Mouse (Mus musculus) T-cell, adult 2 months (primary cell): ENCODE results near the gene Cd83.

Experiments
- DNase-seq: peaks from one replicate; pipeline ENCODE4 v3.0.0; 2022; ENCODE audit warnings: low spot score

Gene Cd83

GRCm38 (mm10) chr13:43784725-43785711 lies at the start of gene Cd83:
Gene Cd83, plus strand, starts transcription at chr13:43784775.
- peak; percentile 58 for DNase-seq

DNA sequence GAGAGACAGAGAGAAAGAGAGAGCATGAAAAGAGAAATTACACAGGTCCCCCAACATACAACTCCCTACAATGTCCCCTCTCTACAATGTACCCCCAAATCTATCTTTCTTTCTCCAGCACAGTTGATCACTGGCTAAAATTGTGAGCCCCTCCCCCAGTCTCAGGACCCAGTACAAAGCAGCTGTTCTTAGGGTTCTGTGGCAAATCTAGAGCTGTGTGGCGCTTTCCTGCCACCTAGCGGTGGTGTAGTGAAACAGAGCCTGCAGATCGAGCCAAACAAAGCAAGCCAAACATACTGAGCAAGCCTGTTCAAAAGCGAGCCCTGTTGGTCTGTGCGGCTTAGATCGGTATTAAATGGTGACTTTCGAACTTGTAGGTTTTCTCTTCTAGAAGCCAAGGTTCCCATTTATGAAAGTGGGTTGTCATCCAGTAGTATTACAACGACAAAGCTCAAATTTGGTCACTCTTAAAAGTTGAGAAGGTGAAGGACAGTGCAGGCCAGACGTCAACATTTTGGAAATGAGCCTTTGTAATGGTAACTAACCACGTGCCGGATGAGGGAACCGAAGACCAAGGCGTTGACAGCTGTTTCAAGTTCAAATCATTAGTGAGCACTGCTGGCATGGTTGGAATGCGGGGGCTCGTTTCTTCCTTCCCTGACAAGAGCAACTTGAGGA lies 44.8 kb upstream of the Cd83 start:
- DNase-seq, result peak; percentile 54

DNA sequence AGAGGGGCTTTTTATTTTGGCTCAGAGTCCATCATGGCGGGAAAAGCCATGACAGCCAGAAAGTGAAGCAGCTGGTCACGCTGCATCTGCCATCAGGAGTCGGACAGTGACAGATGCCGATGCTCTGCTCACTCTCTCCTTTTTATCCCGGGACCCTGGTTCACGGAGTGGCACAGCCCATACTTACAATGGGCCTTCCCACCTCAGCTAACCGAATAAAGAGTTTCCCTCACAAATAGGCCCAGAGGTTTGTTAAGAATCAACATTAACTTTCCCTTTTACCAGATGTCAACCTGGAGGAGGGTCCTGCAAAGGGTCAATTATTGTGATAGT lies 44.3 kb upstream of the Cd83 start:
- no peak for DNase-seq

GRCm38 (mm10) chr13:43742677-43743076 lies 41.9 kb upstream of the Cd83 start:
- DNase-seq, result no peak

DNA sequence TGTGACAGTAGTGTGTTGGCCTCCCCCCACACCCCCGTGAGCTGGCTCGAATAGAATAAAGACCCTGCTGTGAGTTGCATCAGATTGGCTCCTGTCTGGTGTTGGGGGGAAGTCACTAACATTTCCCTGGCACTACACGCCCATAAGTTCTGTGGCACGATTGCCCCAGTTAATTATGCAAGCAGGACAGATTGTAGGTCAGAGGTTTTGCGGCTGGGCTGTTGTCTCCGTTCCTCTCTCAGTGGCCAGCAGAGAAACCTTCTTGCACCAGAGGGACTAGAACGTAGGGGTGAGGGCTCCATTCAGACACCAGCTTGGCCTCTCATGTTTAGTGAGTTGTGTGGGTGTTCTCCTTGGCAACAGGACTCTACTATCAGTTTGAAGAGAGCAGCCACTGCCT lies 40.3 kb upstream of the Cd83 start:
- no peak for DNase-seq

DNA sequence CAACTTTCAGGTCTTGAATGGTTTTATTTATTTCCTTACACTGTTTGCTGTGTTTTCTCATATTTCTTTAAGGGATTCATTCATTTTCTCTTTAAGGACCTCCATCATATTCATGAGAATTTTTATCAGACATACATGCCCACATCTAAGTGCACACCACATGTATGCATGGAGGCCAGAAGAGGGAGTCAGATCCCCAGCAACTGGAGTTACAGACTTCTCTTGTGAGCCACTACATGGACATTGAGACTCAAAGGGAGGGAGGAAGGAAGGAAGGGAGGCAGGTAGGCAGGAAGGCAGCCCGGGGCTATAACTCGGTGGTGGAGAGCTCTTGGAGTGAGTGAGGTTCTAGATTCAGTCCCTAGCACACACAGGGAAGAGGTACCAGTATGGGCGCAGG lies 34.3 kb upstream of the Cd83 start:
- DNase-seq, result no peak

DNA sequence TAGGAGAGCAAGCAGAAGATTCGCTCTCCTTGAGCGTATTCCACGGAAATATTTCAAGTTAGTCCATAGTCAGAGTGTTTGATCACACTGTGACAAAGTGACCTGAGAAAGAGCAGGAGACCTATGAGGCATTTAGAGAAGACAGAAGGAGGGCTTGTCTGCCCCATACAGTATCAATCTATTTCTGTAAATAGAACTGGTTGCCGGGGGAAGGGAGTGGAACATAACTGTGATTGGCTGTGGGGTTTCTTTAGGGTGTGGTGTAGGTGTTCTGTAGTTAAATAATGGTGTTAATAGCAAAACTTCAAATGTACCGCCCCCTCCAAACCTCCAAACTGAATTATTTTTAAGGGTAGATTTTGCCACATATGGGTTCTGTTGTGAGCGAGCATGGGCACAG lies 33.6 kb upstream of the Cd83 start:
- DNase-seq, result no peak

DNA sequence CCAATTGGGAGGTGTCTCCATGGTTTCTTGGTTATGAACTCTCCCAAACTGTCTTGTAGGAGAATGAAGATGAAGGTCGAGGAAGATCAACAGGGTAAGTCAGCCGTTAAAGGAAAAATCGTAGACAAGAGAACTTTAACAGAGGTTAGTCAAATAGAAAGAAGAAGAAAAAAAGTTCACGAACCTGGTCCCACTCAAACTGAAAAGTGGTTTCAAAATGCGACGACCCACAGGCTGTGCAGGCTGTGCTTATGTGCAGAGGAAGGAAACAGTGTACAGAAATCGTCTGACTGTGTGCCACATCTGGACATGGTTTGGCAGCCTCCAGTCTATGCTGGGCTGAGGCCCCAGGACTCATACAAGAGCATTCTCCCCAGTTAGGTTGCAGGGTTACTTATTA lies 32.2 kb upstream of the Cd83 start:
- no peak for DNase-seq

DNA sequence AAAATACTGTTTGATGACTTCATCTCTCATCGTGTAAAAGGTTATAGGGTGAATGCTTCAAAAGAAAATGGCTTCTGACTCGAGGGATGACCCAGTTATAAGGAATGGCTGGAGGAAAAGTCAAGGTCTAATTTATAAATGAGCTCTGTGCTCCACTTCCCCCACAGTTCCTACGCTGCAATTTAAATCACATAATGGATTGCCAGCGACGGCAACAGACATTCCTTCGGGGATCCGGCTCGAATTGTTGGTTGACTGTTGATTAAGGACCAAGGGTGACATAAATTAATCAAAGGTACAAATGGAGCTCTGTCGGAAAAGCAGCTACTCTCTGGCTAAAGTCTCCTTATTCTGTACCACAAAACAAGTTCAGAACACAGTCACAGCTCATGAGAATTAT lies 30.9 kb upstream of the Cd83 start:
- DNase-seq, result no peak

DNA sequence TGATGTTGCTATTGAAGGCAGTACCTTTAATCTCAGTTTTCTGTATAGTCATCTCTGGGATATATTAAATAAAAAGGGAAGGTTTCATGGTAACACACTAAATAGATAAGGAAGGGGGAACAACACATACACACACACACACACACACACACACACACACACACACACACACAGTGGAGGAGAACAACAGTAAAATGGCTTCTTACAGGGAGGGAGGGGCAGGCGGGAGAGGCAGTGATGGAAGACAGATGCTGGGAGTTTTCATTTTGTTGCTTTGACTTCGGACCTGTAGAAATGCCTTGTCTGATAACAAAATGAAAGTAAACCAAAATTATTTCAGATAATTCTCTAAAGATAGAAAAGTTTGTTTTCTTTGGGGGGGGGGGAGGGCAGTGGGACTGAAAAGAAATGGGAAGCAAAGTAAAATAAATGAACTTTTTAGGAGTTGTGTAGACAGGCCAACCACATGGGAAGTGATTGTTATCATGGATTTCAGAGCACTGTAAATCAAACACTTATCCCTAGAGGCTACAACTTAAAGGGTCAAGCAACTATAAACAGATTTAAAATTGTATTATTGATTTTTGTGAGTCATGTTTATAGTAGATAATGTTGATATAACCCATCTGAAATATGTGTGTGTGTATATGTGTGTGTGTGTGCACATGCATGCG lies 30.0 kb upstream of the Cd83 start:
- DNase-seq, result no peak

GRCm38 (mm10) chr13:43755573-43755972 lies 29.0 kb upstream of the Cd83 start:
- DNase-seq, result no peak

DNA sequence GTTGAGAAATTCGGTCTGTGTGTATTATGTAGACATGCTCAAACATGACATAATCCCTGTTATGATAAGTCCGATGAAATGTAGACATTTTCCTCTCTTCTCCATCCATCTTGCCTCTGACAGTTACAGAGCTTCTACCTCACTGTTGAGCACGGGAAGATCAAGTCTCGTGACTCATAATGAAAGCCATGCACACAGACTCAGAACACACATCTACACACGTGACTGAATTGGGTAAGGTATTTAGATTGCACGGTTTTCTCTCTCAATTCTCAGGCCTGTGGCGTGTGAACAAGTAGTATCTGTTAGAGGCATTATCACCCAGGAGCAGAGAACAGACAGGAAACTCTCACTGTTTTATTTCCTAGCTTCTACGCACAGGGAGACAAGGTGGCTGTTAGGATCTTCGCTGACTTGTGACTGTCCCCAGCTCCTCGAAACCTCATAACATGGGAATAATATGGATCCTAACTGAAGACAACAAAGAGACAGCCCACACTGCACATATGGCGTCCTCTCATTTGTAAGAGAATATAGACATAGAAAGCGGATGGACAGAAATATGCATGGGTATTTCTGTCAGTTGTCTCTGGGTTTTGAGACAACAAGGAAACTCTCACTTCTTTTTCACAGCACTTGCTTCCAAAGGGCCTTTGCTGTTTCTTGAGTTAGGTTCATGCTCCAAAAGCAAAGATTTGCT lies 23.3 kb upstream of the Cd83 start:
- DNase-seq, result no peak

GRCm38 (mm10) chr13:43762901-43763300 lies 21.7 kb upstream of the Cd83 start:
- DNase-seq, result no peak

GRCm38 (mm10) chr13:43763301-43763994 lies 21.1 kb upstream of the Cd83 start:
- DNase-seq, result no peak

- DNase-seq, result no peak
Measured at GRCm38 (mm10) chr13:43763995-43764579, 20.5 kb upstream of the Cd83 start.

- peak; percentile 39 for DNase-seq
Measured at GRCm38 (mm10) chr13:43765293-43765814, 19.2 kb upstream of the Cd83 start.

DNA sequence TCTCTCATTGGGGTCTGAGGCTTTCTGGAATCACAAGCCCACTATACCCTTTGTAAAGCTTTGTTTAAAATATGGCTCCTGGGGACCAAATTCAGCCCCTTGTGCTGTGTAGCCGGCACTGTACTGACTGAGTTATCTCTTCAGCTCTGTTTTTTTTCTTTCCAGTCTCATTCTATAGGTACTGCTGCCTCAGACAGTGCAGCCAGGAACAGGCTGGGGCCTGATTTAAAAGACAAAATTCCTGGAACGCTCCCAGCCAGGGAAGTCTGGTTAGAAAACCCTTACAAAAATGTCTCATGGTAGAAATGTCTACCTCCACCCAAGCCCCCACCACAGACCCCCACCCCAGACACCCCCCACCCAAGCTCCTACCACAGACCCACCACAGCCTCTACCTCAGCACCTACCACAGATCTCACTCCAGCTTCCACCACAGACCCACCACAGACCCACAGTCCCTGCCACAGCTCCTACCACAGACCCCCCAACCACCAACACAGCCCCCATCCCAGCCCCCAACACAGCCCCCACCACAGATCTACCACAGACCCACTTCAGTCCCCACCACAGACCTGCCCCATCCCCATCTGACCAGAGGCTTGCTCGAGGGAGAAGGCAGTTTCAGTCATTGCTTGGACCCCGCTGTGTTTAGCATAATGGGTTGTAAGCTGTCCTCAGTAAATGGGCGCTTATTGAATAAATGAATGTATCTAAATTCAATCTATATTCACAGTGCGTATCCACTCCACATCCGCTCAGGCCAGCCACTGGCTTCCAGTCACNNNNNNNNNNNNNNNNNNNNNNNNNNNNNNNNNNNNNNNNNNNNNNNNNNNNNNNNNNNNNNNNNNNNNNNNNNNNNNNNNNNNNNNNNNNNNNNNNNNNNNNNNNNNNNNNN lies 17.5 kb upstream of the Cd83 start:
- no peak for DNase-seq

DNA sequence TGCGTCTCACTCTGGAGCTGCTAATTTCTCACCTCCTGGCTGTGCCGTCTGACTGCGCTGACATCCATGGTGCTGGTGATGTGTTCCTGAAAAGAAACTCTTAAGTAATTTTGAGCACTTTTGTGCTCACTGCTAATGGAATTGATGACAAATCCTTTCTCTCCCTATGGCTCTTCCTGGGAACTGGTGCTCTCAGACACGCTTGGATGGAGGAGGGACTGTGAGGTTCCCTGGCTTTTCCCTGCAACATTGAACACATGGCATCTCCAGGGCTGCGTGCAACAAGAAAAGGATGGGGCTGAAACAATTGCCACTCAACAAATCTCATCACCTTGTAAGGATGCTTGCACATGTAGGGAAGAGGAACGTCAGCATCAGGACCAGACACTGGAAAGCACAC lies 11.6 kb upstream of the Cd83 start:
- no peak for DNase-seq

DNA sequence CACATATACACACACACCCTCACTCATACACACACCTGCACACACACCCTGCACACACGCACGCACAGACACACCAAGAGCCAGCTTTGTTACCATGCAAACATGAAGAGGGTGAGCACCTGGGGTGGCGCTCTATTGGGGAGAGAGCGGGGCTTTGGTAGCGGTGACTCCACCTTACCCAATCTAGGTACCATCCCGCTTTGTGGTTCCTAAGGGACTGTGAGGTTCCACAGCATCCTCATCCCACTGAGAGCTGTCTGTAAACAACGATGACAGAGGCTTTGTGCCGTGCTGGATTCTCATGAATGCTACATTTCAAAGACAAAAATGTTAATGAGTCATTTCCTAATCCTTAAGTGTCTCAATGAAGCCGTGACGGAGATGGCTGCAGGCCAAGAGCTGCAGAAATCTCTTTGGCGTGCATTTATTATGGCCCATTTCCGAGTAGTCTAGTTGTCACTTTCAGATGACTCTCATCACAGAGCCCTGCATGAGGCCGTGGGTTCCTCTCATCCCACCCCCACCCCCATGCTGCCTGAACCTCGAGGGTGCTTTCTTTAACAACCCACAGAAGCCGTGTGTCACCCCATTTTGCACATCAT lies 10.5 kb upstream of the Cd83 start:
- no peak for DNase-seq
